Mouse (Mus musculus) ovary, postnatal 10 days (tissue): ENCODE measurements around the gene Blnk.

Experiments used
- DNase-seq: peaks from one replicate; pipeline ENCODE4 v3.0.0; 2022; ENCODE audit warnings: low spot score

The Blnk gene

GRCm38 (mm10) chr19:40999569-40999968 lies 5.2 kb upstream of the Blnk start:
- DNase-seq = no peak

GRCm38 (mm10) chr19:40998469-40999170 lies 4.3 kb upstream of the Blnk start:
- DNase-seq = no peak

GRCm38 (mm10) chr19:40996722-40997121 lies 2.4 kb upstream of the Blnk start:
- DNase-seq = no peak

GRCm38 (mm10) chr19:40995449-40996401 lies 1.4 kb upstream of the Blnk start:
- no peak for DNase-seq

GRCm38 (mm10) chr19:40994911-40995310 lies 576 bp upstream of the Blnk start:
- DNase-seq = no peak

- DNase-seq = no peak
These were observed 979 bp downstream of the Blnk start for GRCm38 (mm10) chr19:40993356-40993755.

GRCm38 (mm10) chr19:40992517-40993044 lies 1.8 kb downstream of the Blnk start:
- no peak for DNase-seq

GRCm38 (mm10) chr19:40992096-40992495 lies 2.2 kb downstream of the Blnk start:
- no peak for DNase-seq

GRCm38 (mm10) chr19:40991626-40992025 lies 2.7 kb downstream of the Blnk start:
- no peak for DNase-seq

- no peak for DNase-seq
These were observed 3.5 kb downstream of the Blnk start for GRCm38 (mm10) chr19:40990781-40991343.

GRCm38 (mm10) chr19:40989961-40990600 lies 4.3 kb downstream of the Blnk start:
- no peak for DNase-seq

- DNase-seq = no peak
These were observed 5.5 kb downstream of the Blnk start for GRCm38 (mm10) chr19:40988856-40989255.

- no peak for DNase-seq
These were observed 9.8 kb downstream of the Blnk start for GRCm38 (mm10) chr19:40984536-40984935.

- DNase-seq = no peak
These were observed 13.7 kb downstream of the Blnk start for GRCm38 (mm10) chr19:40980671-40981070.

- no peak for DNase-seq
These were observed 16.3 kb downstream of the Blnk start for GRCm38 (mm10) chr19:40978026-40978425.

- no peak for DNase-seq
These were observed 17.1 kb downstream of the Blnk start for GRCm38 (mm10) chr19:40976946-40977917.

- no peak for DNase-seq
These were observed 22.9 kb downstream of the Blnk start for GRCm38 (mm10) chr19:40971273-40971914.

- DNase-seq = no peak
These were observed 23.6 kb downstream of the Blnk start for GRCm38 (mm10) chr19:40970775-40971174.

- DNase-seq = no peak
These were observed 24.0 kb downstream of the Blnk start for GRCm38 (mm10) chr19:40970301-40970700.
